Mouse (Mus musculus) kidney, postnatal 0 days (tissue): ENCODE results near the gene Cdc42ep5. TPM values are rescaled to one million over a fixed set of nuclear protein-coding genes. Genes with fewer than 3 reads are reported as not detected.
"Not testable (repeated sequence)": the region's sequence is repeated elsewhere in the genome, so short reads cannot be mapped to it uniquely, and the experiment has no call there.

ENCODE experiments used
- ATAC-seq: fragments of 200-750 bp; cut with Nextera tagmentation; replicated peaks from 2 replicates; pipeline ENCODE4 v1.8.0; 2017; ENCODE audit warnings: low read depth, moderate number of reproducible peaks, moderate TSS enrichment, moderate library complexity; ENCODE audit not compliant: low FRiP score
- DNase-seq: peaks from one replicate; pipeline ENCODE4 v3.0.0-alpha.2; 2016; ENCODE audit warnings: low spot score
- H3K27ac ChIP-seq: fragments of 300-500 bp; sonication (generic); 2 replicates; pipeline ENCODE4 v1.5.1; 2014; ENCODE audit warnings: mild to moderate bottlenecking
- H3K27me3 ChIP-seq: fragments of 300-500 bp; sonication (generic); 2 replicates; pipeline ENCODE4 v1.6.1; 2014; ENCODE audit warnings: low read length, mixed read lengths; ENCODE audit not compliant: insufficient read depth
- H3K36me3 ChIP-seq: fragments of 300-500 bp; sonication (generic); 2 replicates; pipeline ENCODE4 v1.6.1; 2014; ENCODE audit warnings: low read length, mixed read lengths; ENCODE audit not compliant: insufficient read depth
- H3K4me1 ChIP-seq: fragments of 300-500 bp; sonication (generic); replicated peaks from 2 replicates; pipeline ENCODE4 v1.6.1; 2014; ENCODE audit warnings: antibody characterized with exemption, low read length, mixed read lengths; ENCODE audit not compliant: insufficient read depth
- H3K4me2 ChIP-seq: fragments of 300-500 bp; sonication (generic); 2 replicates; pipeline ENCODE4 v1.6.1; 2014; ENCODE audit warnings: mild to moderate bottlenecking, low read length, moderate library complexity, mixed read lengths
- H3K4me3 ChIP-seq: fragments of 300-500 bp; sonication (generic); replicated peaks from 2 replicates; pipeline ENCODE4 v1.5.1; 2014; ENCODE audit warnings: low read depth, low read length
- H3K9ac ChIP-seq: fragments of 300-500 bp; sonication (generic); 2 replicates; pipeline ENCODE4 v1.6.1; 2014; ENCODE audit warnings: low read depth, low read length
- H3K9me3 ChIP-seq: fragments of 300-500 bp; sonication (generic); replicated peaks from 2 replicates; pipeline ENCODE4 v1.6.1; 2016; ENCODE audit warnings: low read length, inconsistent platforms, mixed read lengths
- CTCF ChIP-seq: IDR thresholded peaks from 2 replicates; pipeline ENCODE4 v1.5.1; 2016; ENCODE audit warnings: antibody characterized with exemption, low read depth, mild to moderate bottlenecking, moderate library complexity
- WGBS: fragments of 180-500 bp; shearing (Covaris S2); extraction: QIAGEN DNeasy Blood & Tissue Kit; methylation state at CpG from one replicate; pipeline ENCODE4 v1.1.7; 2014; 5-methylcytosine and 5-hydroxymethylcytosine counted together
- polyA plus RNA-seq: library from polyadenylated mRNA; unstranded; fragments of >200 nt; fragmentation: Nextera tagmentation; extraction: Ambion mirVana; gene quantifications from 2 replicates; pipeline ENCODE4 v1.2.1, GENCODE M21; 2015

Gene Cdc42ep5
- polyA plus RNA-seq, 1 experiment from 2014 or later = 48.1 TPM

GRCm38 (mm10) chr7:4167098-4167497, 2.4 kb upstream of the Cdc42ep5 start:
- ATAC-seq (no peak), DNase-seq (no peak)
- Histone ChIP-seq H3K4me1 (peaks cover 3% of the 10 kb centered on the region; the same call in 1 of the 2 replicates), H3K27ac (no peak overlapping the region), H3K4me3 (no peak overlapping the region), H3K9ac (no peak overlapping the region), H3K9me3 (no peaks in the 10 kb centered on the region), H3K36me3 (no peaks in the 10 kb centered on the region), H3K4me2 (no peak overlapping the region), H3K27me3 (no peaks in the 10 kb centered on the region)
- TF ChIP-seq CTCF = no peak

DNA sequence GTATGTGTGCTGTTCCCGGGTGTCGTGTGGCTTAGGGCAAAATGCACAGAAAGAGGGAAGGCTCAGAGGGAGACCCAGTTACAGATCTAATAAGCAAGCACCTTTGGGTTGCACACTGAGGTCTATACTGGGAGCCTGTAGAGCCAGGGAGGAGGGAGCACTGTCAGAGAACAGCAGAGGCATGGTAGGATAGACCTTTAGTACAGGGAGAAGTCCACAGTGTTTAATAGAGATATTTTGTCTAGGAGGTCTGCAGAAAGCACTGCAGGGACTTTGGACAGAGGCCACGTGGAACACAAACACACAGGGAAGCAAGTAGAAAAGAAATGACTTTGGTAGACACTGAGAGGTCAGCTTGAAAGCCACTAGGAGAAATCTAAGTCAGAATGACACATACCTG, 626 bp upstream of the Cdc42ep5 start:
- WGBS = 14% methylated on average over 3 of the region's 3 CpGs
- ATAC-seq (no peak), DNase-seq (no peak)
- peak overlapping the region; percentile 60 for H3K4me2 ChIP-seq
- peak overlapping the region; percentile 72 for H3K27ac ChIP-seq
- 0 out of 2 replicates have a peak overlapping the region, but pooled peaks have one; percentile 31 for H3K9ac ChIP-seq
- TF ChIP-seq CTCF = no peak
- 0 out of 2 replicates have a peak overlapping the region, but pooled peaks have one; percentile 53 for H3K4me3 ChIP-seq
- H3K36me3 ChIP-seq = no peaks in the 10 kb centered on the region
- peaks cover 3% of the 10 kb centered on the region; the same call in 1 of the 2 replicates for H3K4me1 ChIP-seq
- no peaks in the 10 kb centered on the region for H3K27me3 ChIP-seq
- no peaks in the 10 kb centered on the region for H3K9me3 ChIP-seq

DNA sequence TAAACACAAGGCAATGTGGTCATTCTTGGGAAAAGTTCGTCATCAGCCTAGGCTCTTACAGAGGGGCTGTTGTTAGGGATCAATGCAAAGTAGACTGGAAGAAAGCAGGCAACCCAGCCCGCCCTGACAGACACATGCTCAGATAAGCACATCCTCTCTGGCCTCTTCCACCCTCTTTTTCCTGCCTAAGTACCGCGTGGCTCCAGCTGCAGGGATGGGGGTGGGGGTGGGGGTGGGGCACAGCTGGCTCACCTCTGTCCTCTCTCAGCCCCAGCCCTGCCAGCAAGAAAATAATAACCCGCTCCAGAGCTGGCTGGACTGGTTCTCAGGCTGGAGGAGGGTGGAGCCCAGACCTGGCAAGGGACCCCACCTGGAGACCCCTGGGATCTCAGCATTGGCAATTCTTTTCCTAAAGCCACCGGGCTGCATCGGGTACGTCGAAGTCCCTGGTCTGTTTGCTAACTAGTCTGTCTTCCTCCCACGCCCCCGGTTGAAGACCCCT, 1.0 kb downstream of the Cdc42ep5 start:
- H3K9me3 ChIP-seq = no peaks in the 10 kb centered on the region
- peak overlapping the region; percentile 53 for H3K4me3 ChIP-seq
- peaks cover 3% of the 10 kb centered on the region; the same call in 1 of the 2 replicates for H3K4me1 ChIP-seq
- DNase-seq (peak; percentile 42), ATAC-seq (peak; percentile 76)
- TF ChIP-seq CTCF = no peak
- peak overlapping the region; percentile 53; the same call in 1 of the 2 replicates for H3K9ac ChIP-seq
- H3K27me3 ChIP-seq = no peaks in the 10 kb centered on the region
- H3K4me2 ChIP-seq = peak overlapping the region; percentile 60
- peak overlapping the region; percentile 84 for H3K27ac ChIP-seq
- under 1% methylated on average over 11 of the region's 11 CpGs for WGBS
- no peaks in the 10 kb centered on the region for H3K36me3 ChIP-seq

GRCm38 (mm10) chr7:4161596-4161995, 3.1 kb downstream of the Cdc42ep5 start:
- 96% methylated on average over 4 of the region's 4 CpGs for WGBS
- DNase-seq, H3K27ac ChIP-seq, H3K9ac ChIP-seq, H3K4me1 ChIP-seq, H3K4me3 ChIP-seq, H3K9me3 ChIP-seq, H3K27me3 ChIP-seq, H3K4me2 ChIP-seq, ATAC-seq, H3K36me3 ChIP-seq: not testable (repeated sequence)

GRCm38 (mm10) chr7:4154976-4155375, 9.7 kb downstream of the Cdc42ep5 start:
- WGBS = 60% methylated on average over 4 of the region's 4 CpGs
- TF ChIP-seq CTCF = no peak
- H3K4me3 ChIP-seq = no peak overlapping the region
- no peak for DNase-seq
- no peak overlapping the region for H3K27ac ChIP-seq
- peaks cover 10% of the 10 kb centered on the region; the same call in 1 of the 2 replicates for H3K4me1 ChIP-seq
- no peaks in the 10 kb centered on the region for H3K9me3 ChIP-seq
- ATAC-seq = no peak
- no peak overlapping the region for H3K9ac ChIP-seq
- no peak overlapping the region for H3K4me2 ChIP-seq
- no peaks in the 10 kb centered on the region for H3K36me3 ChIP-seq
- no peaks in the 10 kb centered on the region for H3K27me3 ChIP-seq

- TF ChIP-seq CTCF = no peak
- H3K4me2 ChIP-seq = no peak overlapping the region
- no peak overlapping the region for H3K4me3 ChIP-seq
- 89% methylated on average over 5 of the region's 5 CpGs for WGBS
- no peaks in the 10 kb centered on the region for H3K9me3 ChIP-seq
- ATAC-seq = no peak
- peaks cover 11% of the 10 kb centered on the region; the same call in 1 of the 2 replicates for H3K4me1 ChIP-seq
- H3K36me3 ChIP-seq = no peaks in the 10 kb centered on the region
- H3K27ac ChIP-seq = no peak overlapping the region
- no peaks in the 10 kb centered on the region for H3K27me3 ChIP-seq
- no peak for DNase-seq
- H3K9ac ChIP-seq = no peak overlapping the region
These were observed 10.3 kb downstream of the Cdc42ep5 start for GRCm38 (mm10) chr7:4154356-4154755.

DNA sequence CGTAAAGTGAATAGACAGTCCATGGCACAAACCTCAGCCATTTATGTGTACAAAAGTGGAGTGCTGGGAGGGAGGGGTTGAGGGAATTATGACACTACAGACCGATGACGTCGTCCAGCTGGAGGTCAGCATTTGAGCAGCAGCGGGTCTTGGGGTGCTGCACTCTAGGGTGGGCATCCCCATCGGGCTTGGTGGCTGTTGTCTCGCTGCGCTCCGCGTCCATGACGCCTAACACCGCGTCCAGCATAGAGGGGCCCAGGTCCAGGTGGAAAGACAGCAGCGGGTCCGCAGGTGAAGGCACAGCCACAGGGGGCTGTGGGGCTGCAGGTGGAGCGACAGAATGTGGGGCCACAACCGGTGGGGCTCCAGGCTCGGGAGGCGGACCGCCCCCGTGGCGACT, 13.4 kb downstream of the Cdc42ep5 start:
- H3K9ac ChIP-seq = no peak overlapping the region
- DNase-seq (no peak), ATAC-seq (no peak)
- TF ChIP-seq CTCF = no peak
- peaks cover 15% of the 10 kb centered on the region for H3K36me3 ChIP-seq
- 28% methylated on average over 22 of the region's 22 CpGs for WGBS
- H3K9me3 ChIP-seq = no peaks in the 10 kb centered on the region
- H3K4me1 ChIP-seq = peaks cover 20% of the 10 kb centered on the region
- no peak overlapping the region for H3K27ac ChIP-seq
- no peaks in the 10 kb centered on the region for H3K27me3 ChIP-seq
- H3K4me3 ChIP-seq = no peak overlapping the region
- H3K4me2 ChIP-seq = peak overlapping the region; percentile 92
